Mouse (Mus musculus): ENCODE data around the gene Tspan5.

Tspan5 gene

GRCm38 (mm10) chr3:138843180-138843579 lies 101.2 kb downstream of the Tspan5 start:
- no peak for DNase-seq (ENCODE audit: inconsistent age in 2 of 2, low spot score in 1 of 2)

GRCm38 (mm10) chr3:138843641-138844040 lies 101.6 kb downstream of the Tspan5 start:
- no peak for DNase-seq (ENCODE audit: inconsistent age in 2 of 2, low spot score in 1 of 2)

- DNase-seq (ENCODE audit: inconsistent age in 2 of 2, low spot score in 1 of 2) = no peak
These were observed 103.8 kb downstream of the Tspan5 start for GRCm38 (mm10) chr3:138845820-138846219.

- DNase-seq (ENCODE audit: inconsistent age in 2 of 2, low spot score in 1 of 2) = no peak
These were observed 105.8 kb downstream of the Tspan5 start for GRCm38 (mm10) chr3:138847809-138848208.

GRCm38 (mm10) chr3:138849755-138850301 lies 107.8 kb downstream of the Tspan5 start:
- no peak for DNase-seq (ENCODE audit: inconsistent age in 2 of 2, low spot score in 1 of 2)

- no peak for DNase-seq (ENCODE audit: inconsistent age in 2 of 2, low spot score in 1 of 2)
These were observed 109.9 kb downstream of the Tspan5 start for GRCm38 (mm10) chr3:138851876-138852275.

GRCm38 (mm10) chr3:138852982-138853689 lies 111.1 kb downstream of the Tspan5 start:
- DNase-seq (ENCODE audit: inconsistent age in 2 of 2, low spot score in 1 of 2) = peak; percentile 70 to 93

- no peak for DNase-seq (ENCODE audit: inconsistent age in 2 of 2, low spot score in 1 of 2)
These were observed 112.2 kb downstream of the Tspan5 start for GRCm38 (mm10) chr3:138853996-138854836.

GRCm38 (mm10) chr3:138855387-138855786 lies 113.4 kb downstream of the Tspan5 start:
- DNase-seq (ENCODE audit: inconsistent age in 2 of 2, low spot score in 1 of 2) = peak in 1 of 2 experiments; percentile 70

GRCm38 (mm10) chr3:138856946-138857345 lies 115.0 kb downstream of the Tspan5 start:
- no peak for DNase-seq (ENCODE audit: inconsistent age in 2 of 2, low spot score in 1 of 2)

GRCm38 (mm10) chr3:138857805-138858546 lies 116.0 kb downstream of the Tspan5 start:
- DNase-seq (ENCODE audit: inconsistent age in 2 of 2, low spot score in 1 of 2) = peak; percentile 57 to 86

GRCm38 (mm10) chr3:138858649-138859048 lies 116.7 kb downstream of the Tspan5 start:
- DNase-seq (ENCODE audit: inconsistent age in 2 of 2, low spot score in 1 of 2) = peak in 1 of 2 experiments; percentile 58

- peak in 1 of 2 experiments; percentile 44 for DNase-seq (ENCODE audit: inconsistent age in 2 of 2, low spot score in 1 of 2)
These were observed 117.2 kb downstream of the Tspan5 start for GRCm38 (mm10) chr3:138859166-138859565.

GRCm38 (mm10) chr3:138859666-138860065 lies 117.7 kb downstream of the Tspan5 start:
- peak; percentile 39 to 76 for DNase-seq (ENCODE audit: inconsistent age in 2 of 2, low spot score in 1 of 2)

GRCm38 (mm10) chr3:138860257-138860760 lies 118.3 kb downstream of the Tspan5 start:
- no peak for DNase-seq (ENCODE audit: inconsistent age in 2 of 2, low spot score in 1 of 2)

GRCm38 (mm10) chr3:138861032-138861431 lies 119.0 kb downstream of the Tspan5 start:
- no peak for DNase-seq (ENCODE audit: inconsistent age in 2 of 2, low spot score in 1 of 2)

- DNase-seq (ENCODE audit: inconsistent age in 2 of 2, low spot score in 1 of 2) = no peak
These were observed 119.6 kb downstream of the Tspan5 start for GRCm38 (mm10) chr3:138861589-138861988.

- no peak for DNase-seq (ENCODE audit: inconsistent age in 2 of 2, low spot score in 1 of 2)
These were observed 122.2 kb downstream of the Tspan5 start for GRCm38 (mm10) chr3:138864166-138864648.

GRCm38 (mm10) chr3:138865271-138865670 lies 123.3 kb downstream of the Tspan5 start:
- DNase-seq (ENCODE audit: inconsistent age in 2 of 2, low spot score in 1 of 2) = no peak

GRCm38 (mm10) chr3:138867149-138867848 lies 125.3 kb downstream of the Tspan5 start:
- DNase-seq (ENCODE audit: inconsistent age in 2 of 2, low spot score in 1 of 2) = no peak
